Mouse (Mus musculus): ENCODE measurements around the gene Nat8f1.

- TF ChIP-seq TCF12 (IDR thresholded peaks at IDR 0.05; ENCODE audit: insufficient read depth, poor library complexity, severe bottlenecking) (no peak), MYOG (IDR thresholded peaks at IDR 0.05; ENCODE audit: control insufficient read depth in 1 of 3, insufficient read depth in 1 of 3, insufficient read length in 2 of 3, low read depth in 2 of 3) (no peak), E2F4 (IDR thresholded peaks at IDR 0.05; ENCODE audit: insufficient read depth) (no peak), POLR2A (IDR thresholded peaks at IDR 0.05; ENCODE audit: insufficient read length, low read depth) (no peak), USF1 (IDR thresholded peaks at IDR 0.05; ENCODE audit: low read depth) (no peak), REST (IDR thresholded peaks at IDR 0.05; ENCODE audit: insufficient read depth, insufficient read length) (no peak), TCF3 (IDR thresholded peaks at IDR 0.05; ENCODE audit: insufficient read length, low read depth) (no peak), POLR2AphosphoS2 (IDR thresholded peaks at IDR 0.05; ENCODE audit: insufficient read length, low read depth) (no peak), CEBPB (IDR thresholded peaks at IDR 0.05; ENCODE audit: insufficient read depth, poor library complexity, severe bottlenecking) (no peak), MAX (IDR thresholded peaks at IDR 0.05; ENCODE audit: low read depth) (no peak), MYOD1 (IDR thresholded peaks at IDR 0.05; ENCODE audit: control insufficient read depth in 1 of 3, insufficient read length in 2 of 3, low read depth in 2 of 3) (no peak), SRF (IDR thresholded peaks at IDR 0.05; ENCODE audit: control insufficient read depth, insufficient read length, low read depth) (no peak)
Observed at GRCm38 (mm10) chr6:85929312-85929711, 13.8 kb upstream of the Nat8f1 start.
